Mouse (Mus musculus) spleen, postnatal 14 days (tissue): ENCODE results near the gene Napa.
A peak's percentile ranks its signal among the peaks of the same experiment; 100 is the strongest.

ENCODE experiments used
- DNase-seq, 2 experiments: peaks; one replicate each; pipeline ENCODE4 v3.0.0; 2021 to 2022; ENCODE audit warnings: low spot score in 2 of 2

The Napa gene

DNA sequence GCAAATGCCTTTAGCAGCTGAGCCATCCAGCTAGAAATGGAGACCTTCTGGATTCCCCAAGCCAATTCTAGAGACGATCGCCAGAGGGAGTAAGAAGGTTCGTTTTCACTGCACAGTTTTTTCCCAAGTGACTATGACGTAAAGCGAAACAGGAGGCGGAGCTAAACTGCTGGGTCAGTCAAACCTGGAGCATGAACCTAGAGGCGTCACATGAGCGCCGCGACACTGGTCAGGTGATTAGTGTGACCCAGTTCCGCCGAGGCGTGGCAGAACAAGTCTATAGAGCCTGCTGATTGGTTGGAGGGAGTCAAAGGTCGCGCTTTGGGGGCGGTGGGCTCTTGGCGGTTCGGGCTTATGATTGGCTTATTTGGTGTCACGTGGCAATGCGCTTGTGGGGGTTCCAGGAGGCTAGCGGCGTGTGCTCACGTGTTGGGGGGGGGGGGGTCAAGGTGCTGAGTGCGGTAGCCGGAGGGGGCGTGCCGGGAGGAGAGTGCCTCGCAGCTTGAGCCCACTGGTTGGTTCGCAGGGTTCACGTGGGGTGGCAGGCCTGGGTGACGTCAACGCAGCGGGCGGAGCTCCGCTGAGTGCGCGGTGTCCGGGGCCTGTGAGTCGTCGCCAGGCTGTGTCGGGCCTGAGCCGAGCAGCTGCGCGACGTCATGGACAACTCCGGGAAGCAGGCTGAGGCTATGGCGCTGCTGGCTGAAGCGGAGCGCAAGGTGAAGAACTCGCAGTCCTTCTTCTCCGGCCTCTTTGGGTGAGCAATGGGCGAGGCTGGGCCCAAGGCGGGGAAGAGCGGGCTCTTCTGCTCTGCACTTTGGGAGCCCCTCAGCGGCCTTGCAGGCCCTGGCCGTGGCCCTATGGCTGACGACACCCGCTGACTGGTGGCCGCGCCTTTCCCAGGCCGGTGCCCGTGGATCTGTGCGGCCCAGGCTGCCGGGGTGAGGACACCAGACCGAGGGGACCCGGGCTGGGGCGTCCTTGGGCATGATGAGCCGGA is at the start of gene Napa:
Napa (plus strand) TSS at position 438 of the 997 bp plus-strand sequence.
- peak; percentile 92 to 95 for DNase-seq

DNA sequence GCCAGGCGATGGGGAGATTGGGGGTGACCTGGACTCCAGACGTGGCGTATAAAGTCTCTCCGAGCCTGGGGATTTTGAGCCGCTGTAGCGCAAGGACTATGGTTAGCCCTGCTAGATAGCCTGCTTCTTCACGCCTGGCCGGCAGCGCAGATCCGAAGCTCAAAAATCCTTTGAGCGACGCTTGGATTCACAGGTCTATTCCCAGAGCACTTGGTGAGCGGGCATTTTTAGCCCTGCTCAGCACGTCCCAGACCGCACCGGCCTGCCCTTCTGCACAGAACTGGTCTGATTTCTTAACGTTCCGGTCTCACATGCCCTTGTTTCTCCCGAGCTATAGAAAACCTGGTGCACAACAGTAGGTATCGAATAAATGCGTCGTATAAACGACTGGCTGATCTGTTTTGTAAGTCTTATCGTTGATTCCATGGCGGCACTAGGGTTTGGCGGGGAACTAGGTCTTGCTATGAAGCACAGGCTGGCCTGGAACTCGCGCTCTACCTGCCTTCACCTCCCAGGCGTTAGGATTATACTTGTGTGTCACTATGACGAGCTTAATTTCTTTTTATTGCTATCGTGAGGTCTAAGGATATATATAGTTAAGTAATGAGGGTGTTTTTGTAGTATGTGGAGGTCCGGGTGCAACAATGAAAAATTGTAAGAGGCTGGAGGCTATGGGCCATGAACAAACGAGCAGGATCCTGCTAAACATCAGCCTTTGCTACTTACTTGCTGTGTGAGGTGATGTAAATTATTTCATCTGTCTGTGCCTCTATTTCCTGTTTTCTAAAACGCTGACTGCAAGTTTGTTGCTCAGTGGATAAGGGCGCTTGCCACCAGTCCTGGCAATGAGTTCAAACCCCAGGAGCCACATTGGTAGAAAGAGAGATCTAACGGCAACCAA is 49.3 kb upstream of the Napa start:
- no peak for DNase-seq

DNA sequence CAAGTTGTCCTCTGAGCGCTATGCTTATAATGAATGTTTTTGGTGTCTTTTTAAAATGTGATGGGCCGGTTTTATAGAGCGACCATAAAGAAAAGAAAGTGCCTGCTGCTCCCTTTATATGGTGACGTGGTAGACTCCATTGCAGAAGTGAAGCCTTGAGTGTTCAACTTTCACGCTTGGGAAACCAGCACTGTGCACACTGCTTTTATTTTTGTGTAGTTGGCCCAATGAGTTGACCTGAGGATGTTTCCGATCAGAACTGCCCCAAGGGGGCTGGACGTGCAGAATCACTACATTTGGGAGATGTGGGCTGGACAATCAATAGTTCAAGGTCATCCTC is 48.7 kb upstream of the Napa start:
- DNase-seq, result no peak

DNA sequence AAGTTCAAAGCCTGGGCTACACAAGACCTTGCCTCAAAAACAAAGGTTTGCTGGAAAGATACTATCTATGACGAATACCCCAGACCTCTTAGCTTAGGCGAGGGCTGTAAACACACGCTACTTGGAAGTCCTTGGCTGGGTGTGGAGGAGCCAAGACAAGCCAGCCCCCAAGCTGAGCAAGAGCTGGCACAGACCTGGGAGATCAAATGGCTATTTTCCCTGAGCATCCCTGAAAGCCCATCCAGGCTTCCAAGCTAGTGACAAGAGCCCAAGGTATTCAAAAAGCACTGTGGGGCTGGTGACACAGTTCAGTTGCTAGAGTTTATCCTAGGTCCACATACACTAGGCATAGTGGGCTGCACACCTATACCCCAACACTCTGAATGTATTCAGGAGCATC is 47.7 kb upstream of the Napa start:
- DNase-seq, result no peak

DNA sequence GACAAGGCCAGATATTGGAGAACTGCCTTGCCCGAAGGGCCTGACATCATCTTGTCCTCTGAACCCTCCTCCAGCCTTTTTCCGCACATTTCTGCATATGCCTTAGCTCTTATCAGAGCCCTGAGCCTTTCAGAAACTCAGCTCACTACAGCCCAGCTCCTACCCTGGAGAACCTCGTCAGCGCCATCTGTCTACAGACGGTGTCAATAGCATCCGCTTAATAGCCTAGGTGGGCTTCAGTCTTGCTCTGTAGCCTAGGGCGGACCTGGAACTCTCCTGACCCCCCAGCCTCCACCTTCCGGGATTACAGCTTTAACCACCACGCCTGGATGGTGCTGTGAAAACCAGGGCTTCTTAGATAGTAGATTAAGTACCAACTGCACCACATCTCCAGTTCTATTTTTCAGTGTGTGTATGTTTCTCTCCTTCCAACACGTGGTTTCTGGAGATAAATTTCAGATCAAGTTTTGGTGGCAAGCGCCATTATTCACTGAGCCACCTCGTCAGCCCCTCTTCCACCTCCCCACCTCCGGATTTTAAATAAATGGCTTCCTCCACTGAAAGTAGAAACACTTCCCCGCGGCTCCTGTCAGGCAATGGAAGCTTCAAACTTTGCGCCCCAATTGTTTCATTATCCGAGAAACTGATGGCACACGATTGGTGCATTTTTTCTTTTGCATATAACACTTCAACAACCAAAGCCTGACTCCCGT is 46.2 kb upstream of the Napa start:
- peak; percentile 73 to 86 for DNase-seq

DNA sequence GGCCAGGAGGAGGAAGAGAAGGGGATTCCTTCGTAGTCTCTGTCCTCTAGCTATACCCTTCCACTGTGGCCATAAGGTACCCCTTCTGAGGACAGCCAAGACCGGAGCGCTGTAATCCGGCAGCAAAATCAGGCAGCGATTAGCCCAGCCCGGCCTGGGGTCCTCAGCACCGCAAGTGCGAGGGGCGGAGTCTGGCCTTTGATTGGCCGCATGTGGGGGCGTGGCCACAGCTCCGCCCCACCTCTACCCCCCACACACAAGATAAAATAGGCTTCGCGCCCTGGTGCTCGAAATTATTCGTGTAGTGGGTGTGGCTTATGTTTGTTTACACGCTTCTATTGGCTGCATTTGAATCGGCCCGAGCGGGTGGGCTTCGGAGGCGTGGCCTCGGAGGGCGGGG is 45.6 kb upstream of the Napa start:
- DNase-seq, result peak; percentile 92 to 94

DNA sequence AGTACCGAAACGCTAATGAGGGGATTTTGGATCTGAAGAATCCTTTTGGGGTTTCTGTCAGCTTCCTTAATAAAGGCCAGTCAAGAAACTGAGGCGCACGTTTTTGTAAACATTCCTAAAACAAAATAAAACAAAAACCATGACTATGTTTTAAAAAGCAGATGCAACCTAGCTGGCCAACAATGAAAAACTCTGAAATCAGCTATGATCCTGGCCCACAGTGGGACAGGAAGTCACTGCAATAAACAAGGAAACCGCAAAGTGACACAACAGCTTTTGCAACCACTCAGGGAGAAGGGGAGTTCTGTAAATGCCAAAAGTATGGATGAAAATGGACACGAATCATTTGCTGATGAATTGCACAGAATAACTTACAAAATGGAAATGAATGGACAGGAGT is 45.2 kb upstream of the Napa start:
- DNase-seq, result no peak

DNA sequence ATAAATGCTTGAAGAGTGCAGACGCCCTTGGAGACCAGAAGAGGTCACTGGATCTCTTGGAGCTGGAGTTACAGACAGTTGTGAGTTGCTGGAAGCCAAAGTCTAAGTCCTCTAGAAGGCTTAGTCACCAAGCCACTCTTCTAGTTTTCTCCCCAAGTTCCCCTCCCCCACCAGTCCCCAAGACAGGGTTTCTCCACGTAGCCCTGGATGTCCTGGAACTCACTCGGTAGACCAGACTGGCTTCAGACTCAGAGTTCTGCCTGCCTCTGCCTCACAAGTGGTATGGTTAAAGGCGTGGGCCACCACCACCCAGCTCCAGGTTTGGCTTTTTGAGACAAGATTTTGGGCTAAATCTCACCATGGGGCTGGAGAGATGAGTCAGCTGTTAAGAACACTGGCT is 43.3 kb upstream of the Napa start:
- DNase-seq, result no peak

DNA sequence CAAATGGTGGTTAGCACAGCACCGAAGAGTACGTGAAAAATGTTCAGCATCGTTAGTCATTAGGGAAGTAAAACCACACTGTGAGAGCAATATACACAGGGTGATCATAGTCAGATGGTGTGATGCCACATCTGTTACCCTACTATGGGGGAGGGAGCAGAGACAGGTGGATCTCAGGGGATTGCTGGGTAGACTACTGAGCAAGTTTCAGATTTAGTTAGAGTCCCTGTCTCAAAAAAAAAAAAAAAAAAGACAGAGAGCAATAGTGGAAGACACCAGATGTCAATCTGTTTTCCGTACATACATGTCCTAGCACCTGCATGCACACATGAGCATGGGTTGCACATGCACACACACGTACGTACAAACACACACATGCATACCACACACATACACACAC is 42.6 kb upstream of the Napa start:
- DNase-seq, result no peak

DNA sequence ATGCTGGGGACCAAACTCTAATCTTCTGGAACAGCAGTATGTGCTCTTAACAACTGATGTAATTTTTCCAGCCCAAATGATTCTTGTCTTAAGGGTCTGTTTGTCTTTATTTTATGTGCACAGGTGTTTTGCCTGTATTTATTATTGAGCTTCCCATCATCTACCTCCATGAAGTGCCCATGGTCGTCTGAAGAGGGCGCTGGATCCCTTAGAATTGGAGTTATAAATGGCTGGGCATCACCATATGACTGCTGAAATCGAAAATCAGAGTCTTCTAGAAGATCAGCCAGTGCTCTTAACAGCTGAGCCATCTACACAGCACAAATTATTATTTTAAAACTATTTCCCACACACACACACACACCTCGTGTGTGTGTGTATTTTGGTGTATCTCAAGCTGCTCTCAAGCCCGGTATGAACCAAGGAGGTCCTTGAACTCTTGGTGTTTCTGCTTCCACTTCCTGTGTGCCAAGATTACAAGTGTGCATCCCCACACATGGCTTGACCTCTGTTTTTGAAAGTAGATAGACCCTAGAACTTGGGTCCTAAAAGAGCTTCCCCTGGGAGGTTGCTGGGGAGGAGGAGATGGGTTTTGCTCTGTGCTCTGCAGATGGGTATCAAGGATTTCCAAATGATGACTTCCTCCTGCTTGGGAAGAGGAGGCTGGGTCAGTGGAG is 41.7 kb upstream of the Napa start:
- no peak for DNase-seq

DNA sequence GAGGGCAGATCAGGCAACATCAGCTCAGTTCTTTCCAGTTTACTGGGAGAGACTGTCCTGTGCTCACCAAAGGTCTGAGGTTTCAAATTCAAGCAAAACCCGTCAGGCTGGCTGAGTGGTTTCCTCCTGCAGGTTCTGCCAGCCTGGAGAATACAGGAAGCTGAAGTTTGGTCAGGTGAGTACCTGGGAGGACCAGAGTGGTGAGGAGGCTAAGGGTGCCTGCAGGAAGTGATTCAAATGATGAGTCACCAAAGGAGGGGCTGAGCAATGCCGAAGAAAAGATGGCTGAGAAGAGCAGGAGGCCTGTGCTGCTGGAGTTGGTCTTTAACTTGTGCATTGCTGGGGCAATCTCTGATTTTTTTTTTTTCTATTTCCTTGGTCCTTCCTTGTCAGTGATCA is 41.1 kb upstream of the Napa start:
- no peak for DNase-seq

DNA sequence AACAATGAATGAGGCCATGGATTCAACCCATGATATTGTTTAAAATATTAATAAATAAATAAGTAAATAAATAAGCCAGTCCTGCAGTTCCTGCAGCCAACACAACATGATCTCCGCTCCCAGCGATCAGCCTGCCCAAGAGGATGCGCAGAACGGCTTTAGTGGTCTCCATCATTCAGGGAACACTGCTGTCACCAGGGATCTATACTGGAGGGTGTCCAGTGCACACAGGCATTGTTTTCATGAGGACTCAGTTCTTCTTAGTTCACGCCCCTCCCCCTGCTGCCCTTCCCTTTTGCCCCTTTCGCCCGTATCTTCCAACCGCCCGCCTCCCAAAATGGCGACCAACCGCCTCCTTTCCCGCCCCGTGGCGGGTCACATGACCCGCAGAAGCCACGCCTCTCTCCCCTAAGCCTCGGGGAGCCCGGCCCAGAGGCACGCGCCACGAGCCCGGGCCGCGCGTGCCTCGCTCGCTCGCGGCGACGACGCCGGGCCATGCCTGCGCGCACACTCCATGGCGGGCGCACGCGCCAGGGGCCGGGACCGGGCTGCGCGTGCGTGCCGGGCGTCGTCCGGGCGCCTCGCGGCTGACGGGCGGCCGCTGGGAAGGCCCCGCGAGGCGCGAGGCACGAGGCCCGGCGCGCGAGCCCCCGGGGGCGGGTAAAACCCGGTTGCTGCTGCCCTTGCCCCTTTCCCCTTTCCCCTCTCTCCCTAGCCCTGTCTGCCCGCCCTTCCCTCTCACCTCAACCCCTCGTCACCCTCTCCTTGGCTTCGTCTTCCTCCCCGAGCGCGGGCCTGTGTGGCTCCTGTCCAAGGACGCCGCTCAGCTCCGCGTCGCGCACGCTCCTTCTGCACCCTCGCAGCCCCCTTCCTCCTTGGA is 36.8 kb upstream of the Napa start, which contains the start of gene Zfp541:
Zfp541 (plus strand) TSS at position 596 of the 880 bp plus-strand sequence.
- no peak for DNase-seq

DNA sequence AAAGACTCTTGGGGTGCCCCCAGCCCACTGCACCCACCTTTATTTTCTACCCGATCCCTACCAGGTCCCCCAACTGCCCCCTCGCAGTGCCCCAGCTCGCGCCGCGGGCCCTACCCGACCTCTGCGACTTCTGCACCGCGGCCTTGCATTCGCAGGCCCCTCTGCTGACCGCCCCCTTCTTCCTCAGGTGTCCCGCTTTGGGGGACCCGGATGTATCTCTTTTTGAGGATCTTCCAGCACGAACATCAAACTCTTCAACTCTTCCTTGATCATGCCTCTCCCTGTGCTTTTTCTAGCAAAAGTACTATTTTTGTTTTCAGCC is 36.2 kb upstream of the Napa start:
- DNase-seq, result no peak

DNA sequence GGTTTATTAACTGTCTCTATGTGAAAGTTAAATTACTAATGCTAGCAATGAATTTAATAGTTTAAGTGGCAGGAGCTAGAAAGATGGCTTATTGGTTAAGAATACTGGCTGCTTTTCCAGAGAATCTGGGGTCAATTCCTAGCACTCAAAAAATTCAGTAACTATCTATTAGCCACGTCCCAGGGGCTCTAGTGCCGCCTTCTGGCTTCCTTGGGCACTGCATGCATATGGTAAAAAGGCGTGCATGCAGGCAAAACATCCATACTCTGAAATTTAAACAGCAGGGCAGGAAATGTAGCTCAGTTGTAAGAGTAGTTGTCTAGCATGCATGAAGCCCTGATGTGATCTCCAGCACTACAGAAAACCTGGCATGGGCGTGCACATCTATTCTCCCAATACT is 34.8 kb upstream of the Napa start:
- DNase-seq, result no peak

DNA sequence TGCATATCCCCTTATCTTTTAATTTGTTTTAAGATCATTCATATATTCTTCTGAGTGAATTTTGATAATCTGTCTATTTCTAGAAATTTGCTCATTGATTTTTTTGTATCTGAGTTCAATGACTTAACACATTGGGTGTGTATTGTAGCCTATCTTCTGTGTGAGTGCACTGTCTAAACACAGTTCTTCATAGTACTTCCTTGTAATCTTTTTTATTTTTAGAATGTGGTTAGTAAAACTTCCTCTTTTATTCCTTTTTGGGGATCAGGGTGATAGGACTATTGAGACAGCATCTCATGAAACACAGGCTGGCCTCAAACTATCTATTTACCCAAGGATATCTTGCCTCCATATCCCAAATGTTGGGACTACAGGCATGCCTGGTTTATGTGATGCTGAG is 27.4 kb upstream of the Napa start:
- DNase-seq, result no peak

DNA sequence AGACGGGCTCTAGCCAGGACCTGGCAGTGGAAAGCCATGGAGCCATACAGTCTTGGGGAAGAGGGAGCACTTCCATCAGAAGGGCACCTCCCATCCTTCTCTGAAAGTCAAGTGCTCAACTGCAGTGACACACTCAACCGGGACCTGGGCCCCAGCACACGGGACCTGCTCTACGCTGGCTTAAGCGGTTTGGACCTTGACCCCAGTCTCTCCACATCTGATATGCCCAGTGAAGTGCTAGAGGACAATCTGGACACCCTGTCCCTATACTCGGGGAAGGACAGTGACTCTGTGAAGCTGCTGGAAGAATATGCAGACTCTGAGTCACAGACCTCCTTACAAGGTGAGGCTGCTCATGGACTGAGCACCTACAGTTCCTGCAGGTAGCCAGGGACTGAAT is 26.4 kb upstream of the Napa start:
- DNase-seq, result no peak

DNA sequence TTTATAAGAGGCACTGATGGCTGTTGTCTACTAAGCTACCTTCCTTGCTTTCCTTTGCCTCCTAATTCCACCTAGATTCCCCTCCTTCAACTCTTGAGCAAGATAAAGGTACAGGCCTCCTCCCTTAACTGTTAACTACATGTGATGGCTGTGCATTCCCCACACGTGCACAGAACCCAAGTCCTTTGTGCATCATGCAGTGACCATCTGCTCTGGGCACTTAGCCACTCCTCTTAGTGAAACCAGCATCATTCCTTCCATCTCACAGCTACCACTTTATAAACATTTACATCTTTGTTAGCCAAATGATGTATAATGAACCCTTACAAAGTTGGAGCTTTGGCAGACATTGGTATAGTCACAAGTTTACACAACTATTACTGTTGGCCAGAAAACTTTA is 18.3 kb upstream of the Napa start:
- DNase-seq, result no peak

DNA sequence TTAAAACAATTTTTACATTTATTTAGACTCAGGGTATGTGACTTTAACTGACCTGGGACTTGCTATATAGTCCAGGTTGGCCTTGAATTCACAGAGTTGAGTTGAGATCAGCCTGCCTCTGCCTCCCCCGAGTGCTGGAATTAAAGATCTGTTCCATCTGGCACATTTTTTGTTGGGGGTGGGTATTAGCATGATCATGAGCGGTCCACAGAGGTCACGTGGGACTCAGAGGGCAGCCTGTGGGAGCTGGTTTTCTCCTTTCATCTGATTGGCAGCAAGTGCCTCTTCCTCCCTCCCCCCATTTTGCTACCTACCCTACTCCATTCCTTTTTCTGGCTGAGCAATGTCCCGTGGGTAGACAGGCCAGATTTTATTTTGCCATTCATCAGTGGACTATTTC is 17.7 kb upstream of the Napa start:
- DNase-seq, result no peak

DNA sequence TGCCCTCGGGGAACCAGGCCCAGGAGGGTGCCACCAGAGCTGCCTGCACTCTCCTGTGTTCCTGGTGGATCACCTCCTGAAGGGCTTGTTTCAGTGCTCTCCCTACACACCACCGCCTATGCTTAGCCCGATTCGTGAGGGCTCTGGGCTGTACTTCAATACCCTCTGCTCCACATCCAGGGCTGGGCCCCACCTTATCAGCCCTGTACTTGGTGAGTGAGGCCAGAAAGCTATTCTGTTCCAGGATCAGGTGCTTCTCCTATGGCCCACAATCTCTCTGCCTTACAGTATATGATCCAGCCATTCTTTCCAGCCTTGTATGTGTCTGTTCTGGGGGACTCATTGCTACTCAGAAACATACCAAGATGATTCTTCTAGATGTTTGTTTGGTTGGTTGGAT is 14.9 kb upstream of the Napa start:
- no peak for DNase-seq

DNA sequence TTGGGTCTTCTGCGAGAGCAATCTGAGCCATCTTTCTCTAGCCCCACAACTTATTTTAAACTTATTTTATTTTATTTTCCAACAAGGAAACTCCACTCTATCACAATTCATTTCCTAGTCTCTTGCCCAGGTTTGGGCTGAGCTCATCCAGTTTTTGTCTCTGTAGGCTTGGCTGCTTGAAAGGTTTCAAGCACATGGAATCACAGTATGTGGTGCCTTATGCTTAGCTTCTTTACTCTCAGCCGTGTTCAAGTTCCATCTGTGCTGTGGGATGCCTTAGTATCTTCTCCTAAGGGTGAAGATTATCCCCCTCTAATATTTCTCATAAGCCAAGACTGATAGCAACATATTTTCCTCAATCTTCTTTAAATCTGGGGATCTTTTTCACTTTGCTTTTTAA is 10.7 kb upstream of the Napa start:
- DNase-seq, result no peak

DNA sequence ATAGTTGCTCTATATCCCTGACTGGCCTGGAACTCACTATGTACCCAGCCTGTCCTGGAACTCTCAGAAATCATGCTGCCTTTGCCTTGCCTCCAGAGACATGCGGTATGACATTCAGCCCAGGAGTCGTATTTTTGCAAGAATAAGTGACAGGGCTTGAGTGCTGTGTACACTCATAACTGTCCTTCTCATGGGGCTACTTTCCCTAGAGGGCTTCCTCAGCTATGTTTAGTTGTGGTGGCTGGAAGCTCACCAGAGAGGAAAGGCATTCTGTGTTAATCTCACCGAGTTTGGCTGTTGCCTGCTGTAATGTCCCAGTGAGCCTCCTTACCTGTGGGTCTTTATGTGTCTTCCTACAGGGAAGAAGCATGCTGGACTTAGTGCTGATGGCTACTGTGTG is 3.7 kb upstream of the Napa start:
- DNase-seq, result no peak
